Mouse (Mus musculus) spleen, adult 18-20 months (tissue): ENCODE data around the gene Nos1.

Experiments used
- DNase-seq, 2 experiments: peaks; one replicate each; pipeline ENCODE4 v3.0.0; 2022; ENCODE audit warnings: mixed read lengths in 2 of 2

Gene Nos1

GRCm38 (mm10) chr5:117969681-117970427 lies 189.0 kb downstream of the Nos1 start:
- no peak for DNase-seq

GRCm38 (mm10) chr5:117976263-117976656 lies 195.4 kb downstream of the Nos1 start:
- peak in 1 of 2 experiments; percentile 9 for DNase-seq

GRCm38 (mm10) chr5:117976657-117977500 lies 196.0 kb downstream of the Nos1 start, which contains the start of gene Fbxo21:
Fbxo21 (plus strand) TSS chr5:117976730.
- DNase-seq = peak; percentile 86 to 97

- DNase-seq = peak; percentile 19 to 29
Measured at GRCm38 (mm10) chr5:117977501-117978158, 196.8 kb downstream of the Nos1 start.

- DNase-seq = no peak
Measured at GRCm38 (mm10) chr5:117978159-117978697, 197.4 kb downstream of the Nos1 start.

GRCm38 (mm10) chr5:117979082-117979481 lies 198.2 kb downstream of the Nos1 start:
- DNase-seq = no peak

- DNase-seq = no peak
Measured at GRCm38 (mm10) chr5:117980921-117981320, 200.1 kb downstream of the Nos1 start.

- no peak for DNase-seq
Measured at GRCm38 (mm10) chr5:117981943-117982342, 201.1 kb downstream of the Nos1 start.

- no peak for DNase-seq
Measured at GRCm38 (mm10) chr5:117986327-117986726, 205.5 kb downstream of the Nos1 start.

GRCm38 (mm10) chr5:117987891-117988290 lies 207.1 kb downstream of the Nos1 start:
- no peak for DNase-seq

- DNase-seq = no peak
Measured at GRCm38 (mm10) chr5:117988367-117988766, 207.5 kb downstream of the Nos1 start.

- DNase-seq = no peak
Measured at GRCm38 (mm10) chr5:117989773-117990172, 208.9 kb downstream of the Nos1 start.

GRCm38 (mm10) chr5:117990957-117991356 lies 210.1 kb downstream of the Nos1 start:
- no peak for DNase-seq

- DNase-seq = no peak
Measured at GRCm38 (mm10) chr5:117993550-117993949, 212.7 kb downstream of the Nos1 start.

GRCm38 (mm10) chr5:117995372-117995901 lies 214.6 kb downstream of the Nos1 start:
- DNase-seq = no peak

GRCm38 (mm10) chr5:117995911-117996310 lies 215.1 kb downstream of the Nos1 start:
- no peak for DNase-seq

- no peak for DNase-seq
Measured at GRCm38 (mm10) chr5:117996581-117996980, 215.7 kb downstream of the Nos1 start.

- DNase-seq = no peak
Measured at GRCm38 (mm10) chr5:117997434-117997970, 216.7 kb downstream of the Nos1 start.

GRCm38 (mm10) chr5:117999061-117999460 lies 218.2 kb downstream of the Nos1 start:
- no peak for DNase-seq

- DNase-seq = no peak
Measured at GRCm38 (mm10) chr5:117999584-117999983, 218.8 kb downstream of the Nos1 start.

- peak; percentile 25 to 64 for DNase-seq
Measured at GRCm38 (mm10) chr5:118002059-118002458, 221.2 kb downstream of the Nos1 start.

- peak in 1 of 2 experiments; percentile 69 for DNase-seq
Measured at GRCm38 (mm10) chr5:118004619-118005018, 223.8 kb downstream of the Nos1 start.
